Mouse (Mus musculus) v-Abl transformed pro-B cells (cell line): ENCODE measurements around the gene Fam208a.

Experiments
- in situ Hi-C, 2 experiments: fragments of 400-800 bp; cut with MboI; formaldehyde crosslinking; loops; one replicate each; pipeline ENCODE4 v1.15.1; 2025; ENCODE audit not compliant: unreplicated experiment in 2 of 2

Fam208a gene

GRCm38 (mm10) chr14:27428573-27428972, at the start of gene Fam208a:
Gene Fam208a, plus strand, starts transcription at chr14:27428834.
- in situ Hi-C loops = no loop called here

DNA sequence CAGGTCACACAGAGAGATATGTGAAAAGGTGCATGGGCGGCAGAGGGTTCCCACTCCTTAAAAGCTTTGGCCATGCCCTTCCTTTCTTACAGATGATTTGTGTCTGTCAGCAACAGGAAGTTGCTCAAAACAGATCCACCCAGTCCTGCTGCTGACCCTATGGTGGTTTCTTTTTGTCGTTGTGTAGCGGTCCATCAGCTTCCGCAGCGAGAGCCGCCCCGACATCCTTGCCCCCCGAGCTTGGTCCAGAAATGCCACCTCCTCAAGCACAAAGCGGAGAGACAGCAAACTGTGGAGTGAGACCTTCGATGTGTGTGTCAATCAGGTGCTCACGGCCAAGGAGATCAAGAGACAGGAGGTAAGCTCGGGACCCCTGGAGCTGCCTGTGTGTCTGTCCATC, 49.2 kb upstream of the Fam208a start:
- in situ Hi-C loops = no loop called here

- in situ Hi-C loops = no loop called here
Measured at GRCm38 (mm10) chr14:27381459-27381858, 47.2 kb upstream of the Fam208a start.

GRCm38 (mm10) chr14:27383321-27383830, 45.3 kb upstream of the Fam208a start:
- in situ Hi-C loops = no loop called here

DNA sequence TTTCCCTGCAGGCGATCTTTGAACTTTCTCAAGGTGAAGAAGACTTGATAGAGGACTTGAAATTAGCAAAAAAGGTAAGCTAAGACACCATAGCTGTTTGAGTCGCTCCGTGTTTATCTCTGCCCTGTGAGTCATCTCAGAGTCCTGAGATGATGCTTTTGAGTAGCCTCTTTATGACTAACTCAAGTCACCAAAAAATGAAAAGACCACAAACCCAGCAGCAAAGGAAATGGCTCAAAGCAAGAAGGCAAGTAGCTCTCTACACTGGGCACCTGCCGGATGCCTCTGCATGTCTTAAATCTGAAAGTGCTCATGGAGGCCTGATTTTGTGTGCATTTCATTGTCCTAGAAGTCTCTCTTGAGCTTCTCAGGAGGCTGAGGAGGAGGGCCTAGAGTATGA, 44.5 kb upstream of the Fam208a start:
- in situ Hi-C loops = no loop called here

DNA sequence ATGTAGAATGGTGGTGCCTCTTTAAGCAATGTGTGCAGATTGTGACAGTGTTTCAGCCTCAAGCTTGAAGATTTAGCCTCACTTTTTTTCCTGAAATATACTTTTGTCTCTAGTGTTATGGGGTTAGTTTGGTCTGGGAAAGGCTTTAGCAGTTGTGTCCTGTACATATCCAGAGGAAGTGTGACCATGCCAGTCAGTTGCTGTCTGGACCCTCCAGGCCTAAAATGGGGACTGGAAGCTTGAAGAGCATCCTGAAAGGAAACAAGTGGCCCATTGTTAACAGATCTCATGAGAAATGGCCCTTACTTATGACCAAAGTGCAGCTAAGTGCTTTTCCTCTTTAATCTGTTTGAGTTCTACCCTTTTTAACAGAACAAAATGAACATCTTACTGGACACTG, 40.0 kb upstream of the Fam208a start:
- in situ Hi-C loops = no loop called here

GRCm38 (mm10) chr14:27389722-27390121, 38.9 kb upstream of the Fam208a start:
- in situ Hi-C loops = no loop called here

DNA sequence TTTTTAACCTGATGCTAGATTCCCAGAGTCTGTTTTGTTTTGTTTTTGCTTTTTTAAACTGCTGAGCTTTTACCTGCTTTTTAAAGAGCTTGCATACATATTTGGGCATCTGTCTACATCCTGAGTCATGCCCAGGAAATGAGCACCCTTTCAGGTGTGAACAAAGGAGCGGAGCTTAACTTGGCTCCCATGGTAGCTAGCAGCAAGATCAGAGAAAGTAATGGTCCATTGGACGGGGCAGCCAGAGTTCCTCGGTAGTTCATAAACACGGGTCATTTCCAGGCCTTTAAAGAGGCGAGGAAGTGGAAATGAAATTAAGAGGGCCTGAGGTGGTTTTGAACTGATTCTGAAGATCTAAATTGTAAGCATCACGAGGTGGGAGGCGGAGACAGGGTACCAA, 38.0 kb upstream of the Fam208a start:
- in situ Hi-C loops = no loop called here

DNA sequence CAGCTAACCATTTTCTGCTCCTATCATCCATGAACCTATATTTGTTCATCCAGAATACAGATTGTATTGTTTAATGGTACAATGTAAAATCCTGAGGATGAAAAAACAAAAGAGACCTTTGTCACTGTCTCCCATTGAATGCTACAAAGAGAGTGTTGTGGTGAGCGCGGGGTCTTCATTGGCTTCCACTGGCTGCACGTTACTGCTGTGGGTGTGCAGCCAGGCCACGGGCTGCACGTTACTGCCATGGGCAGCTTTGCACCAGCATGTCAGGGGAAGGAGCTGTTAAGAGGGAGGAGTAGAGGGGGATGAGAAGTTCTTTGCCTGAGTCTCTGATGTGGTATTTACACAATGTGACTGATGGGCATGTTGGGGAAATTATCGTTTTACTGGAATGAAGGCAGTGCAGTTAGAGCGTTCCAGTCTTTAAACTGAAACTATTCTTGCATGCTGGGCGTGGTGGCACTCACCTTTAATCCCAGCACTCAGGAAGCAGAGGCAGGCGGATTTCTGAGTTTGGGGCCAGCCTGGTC, 36.8 kb upstream of the Fam208a start:
- in situ Hi-C loops = no loop called here

- in situ Hi-C loops = no loop called here
Measured at GRCm38 (mm10) chr14:27392660-27393059, 36.0 kb upstream of the Fam208a start.

DNA sequence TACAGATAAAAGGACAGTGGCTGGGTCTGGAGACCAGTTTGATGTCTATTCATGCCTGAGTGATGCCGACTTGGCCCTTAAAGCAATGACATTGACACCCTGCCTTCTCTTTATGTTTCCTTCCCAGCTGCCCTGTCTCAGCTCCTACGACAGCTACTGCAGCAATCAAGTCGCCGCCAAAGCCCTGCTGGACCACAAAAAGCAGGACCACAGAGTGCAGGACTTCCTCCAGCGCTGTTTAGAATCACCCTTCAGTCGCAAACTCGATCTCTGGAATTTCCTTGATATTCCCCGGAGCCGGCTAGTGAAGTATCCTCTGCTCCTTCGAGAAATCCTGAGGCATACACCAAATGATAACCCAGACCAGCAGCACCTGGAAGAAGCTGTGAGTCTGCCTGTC, 34.8 kb upstream of the Fam208a start:
- in situ Hi-C loops = no loop called here

GRCm38 (mm10) chr14:27396424-27396823, 32.2 kb upstream of the Fam208a start:
- in situ Hi-C loops = no loop called here

- in situ Hi-C loops = no loop called here
Measured at GRCm38 (mm10) chr14:27397526-27397925, 31.1 kb upstream of the Fam208a start.

GRCm38 (mm10) chr14:27400495-27400894, 28.1 kb upstream of the Fam208a start:
- in situ Hi-C loops = loop anchor here in 1 of 2 experiments (5.0 to 25.0 kb wide), 2 partner anchors 33 to 363 kb away; partner anchors contain the start of gene Il17rd

GRCm38 (mm10) chr14:27401717-27402278, 26.8 kb upstream of the Fam208a start:
- in situ Hi-C loops = loop anchor here in 1 of 2 experiments (5.0 to 25.0 kb wide), 2 partner anchors 34 to 364 kb away; partner anchors contain the start of gene Il17rd

DNA sequence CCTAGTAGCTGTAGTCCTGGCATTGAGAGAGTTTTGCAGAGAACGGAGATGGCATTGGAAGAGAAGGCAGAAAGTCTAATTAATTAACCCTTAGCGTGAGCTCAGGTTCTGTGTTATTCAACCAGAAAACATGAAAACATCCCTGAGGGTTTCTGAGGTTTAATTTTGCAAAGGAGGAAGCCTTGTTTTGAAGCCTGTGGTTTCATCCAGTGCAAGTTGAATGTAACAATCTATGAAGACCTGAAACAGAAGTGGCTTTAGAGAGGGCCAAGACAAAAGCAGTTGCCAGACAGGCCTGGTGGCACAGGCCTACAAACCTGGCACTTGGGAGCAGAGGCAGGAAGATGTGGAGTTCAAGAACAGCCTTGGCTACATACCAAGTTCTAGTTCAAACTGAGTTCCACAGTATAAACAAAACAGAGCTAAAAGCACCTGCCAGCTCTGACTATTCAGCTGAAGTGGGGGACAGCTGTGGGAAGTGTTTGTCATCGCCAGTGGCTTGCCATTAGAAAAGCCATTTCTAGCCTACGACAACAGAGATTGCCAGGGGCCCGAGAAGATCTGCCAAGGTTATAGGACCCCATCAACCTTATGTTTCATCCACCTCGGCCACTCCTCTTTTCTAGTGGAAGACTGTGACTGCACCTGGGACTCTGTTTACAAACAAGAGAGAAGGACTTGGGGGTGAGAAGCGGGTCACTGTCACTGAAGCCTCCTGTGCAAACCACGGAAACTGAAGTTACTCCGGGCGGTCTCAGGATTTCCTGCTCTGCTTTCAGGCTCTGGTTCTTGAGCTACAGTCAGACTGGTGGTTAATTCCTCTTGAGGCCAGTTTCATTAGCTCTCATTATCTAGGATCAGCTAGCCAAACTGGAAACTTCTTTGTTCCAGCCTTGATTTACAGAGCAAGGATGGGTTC, 26.0 kb upstream of the Fam208a start:
- in situ Hi-C loops = loop anchor here in 1 of 2 experiments (5.0 to 25.0 kb wide), 2 partner anchors 35 to 365 kb away; partner anchors contain the start of gene Il17rd

GRCm38 (mm10) chr14:27405452-27405851, 23.2 kb upstream of the Fam208a start:
- in situ Hi-C loops = loop anchor here (5.0 to 25.0 kb wide), 6 partner anchors 63 to 368 kb away; partner anchors contain the start of gene Il17rd (in 1 of the 2)

DNA sequence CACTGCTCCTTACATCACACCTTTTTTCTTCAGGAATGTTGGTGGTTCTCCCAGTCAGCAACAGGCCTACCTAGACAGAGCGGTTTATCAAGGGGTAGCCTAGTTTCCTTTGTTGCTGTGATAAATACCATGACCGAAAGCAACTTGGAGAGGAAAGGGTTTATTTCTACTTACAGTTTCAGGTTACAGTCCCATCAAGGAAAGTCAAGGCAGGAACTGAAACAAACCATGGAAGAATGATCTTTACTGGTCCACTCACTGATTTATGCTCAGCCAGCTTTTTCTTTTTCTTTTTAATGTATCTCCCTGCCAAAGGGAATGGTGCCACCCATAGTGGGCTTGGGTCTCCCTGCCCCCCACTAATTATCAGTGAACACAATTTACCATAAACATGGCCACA, 22.7 kb upstream of the Fam208a start:
- in situ Hi-C loops = loop anchor here (5.0 to 25.0 kb wide), 6 partner anchors 64 to 369 kb away; partner anchors contain the start of gene Il17rd (in 1 of the 2)

DNA sequence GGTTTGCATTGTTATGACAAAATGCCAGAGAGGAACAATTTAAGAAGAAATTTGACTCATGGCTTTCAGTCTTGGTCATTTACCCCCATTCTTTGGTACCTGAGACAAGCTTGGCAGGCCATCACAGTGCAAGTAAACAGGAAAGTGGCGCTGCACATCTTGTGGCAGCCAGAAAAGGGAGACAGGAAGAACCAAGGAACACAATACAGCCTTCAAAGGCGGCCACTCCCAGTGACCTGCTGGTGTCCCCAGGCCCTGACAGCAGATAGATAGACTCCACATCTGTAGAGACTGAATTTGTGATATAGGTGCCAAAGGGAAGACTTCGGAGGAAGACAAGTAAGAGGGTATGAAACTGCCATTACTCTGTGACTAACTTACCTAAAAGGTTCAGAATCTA, 20.4 kb upstream of the Fam208a start:
- in situ Hi-C loops = loop anchor here (5.0 to 25.0 kb wide), 6 partner anchors 66 to 371 kb away; partner anchors contain the start of gene Il17rd (in 1 of the 2)

- in situ Hi-C loops = loop anchor here (5.0 to 25.0 kb wide), 8 partner anchors 67 to 372 kb away; partner anchors contain the start of gene Il17rd (in 1 of the 2)
Measured at GRCm38 (mm10) chr14:27409662-27410061, 19.0 kb upstream of the Fam208a start.

DNA sequence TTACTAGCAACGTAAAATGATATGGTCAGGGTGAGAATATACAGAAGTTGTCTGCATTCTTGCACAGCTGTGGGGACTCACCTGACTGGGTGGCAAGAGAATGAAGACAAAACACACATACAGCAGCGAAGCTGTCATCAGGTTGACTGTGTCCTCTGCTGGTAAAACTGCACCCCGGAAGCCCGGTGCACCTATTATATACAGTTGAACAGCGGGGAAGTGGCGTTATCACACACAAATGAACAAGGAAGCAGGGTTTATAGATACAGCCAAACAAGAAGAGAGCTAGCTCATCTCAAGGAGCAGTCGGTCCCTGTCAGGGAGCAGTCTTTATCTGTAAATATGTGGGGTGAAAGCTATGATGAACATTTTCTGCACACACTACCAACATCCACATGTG, 17.1 kb upstream of the Fam208a start:
- in situ Hi-C loops = loop anchor here (10.0 to 25.0 kb wide), 3 partner anchors 333 to 374 kb away; partner anchors contain the start of gene Il17rd (in 1 of the 2)
